Mouse (Mus musculus): ENCODE results near the gene Stk17b.
"Not testable (repeated sequence)": the region's sequence is repeated elsewhere in the genome, so short reads cannot be mapped to it uniquely, and the experiment has no call there.

The Stk17b gene

DNA sequence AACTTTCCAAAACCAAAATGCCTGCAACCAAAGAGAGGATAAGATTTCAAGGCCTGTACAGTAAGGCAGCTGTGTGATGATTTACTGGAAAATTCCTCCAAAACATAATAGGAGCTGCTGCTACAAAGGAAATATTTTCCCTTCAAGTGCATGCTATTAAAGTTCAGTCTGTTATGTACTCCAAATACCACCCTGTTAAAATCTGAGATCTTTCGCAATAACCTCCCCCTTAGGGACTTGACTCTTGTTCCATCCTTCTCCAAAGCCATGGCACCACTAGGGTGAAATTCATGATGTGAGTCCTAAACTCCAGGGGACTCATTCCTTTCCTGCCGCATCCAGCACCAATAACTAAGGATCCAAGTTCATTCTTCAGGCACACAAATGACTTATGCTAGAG is 58.1 kb downstream of the Stk17b start:
- DNase-seq (ENCODE audit: low spot score): no peak

- DNase-seq (ENCODE audit: low spot score): no peak
Measured at GRCm38 (mm10) chr1:53721353-53721752, 63.7 kb downstream of the Stk17b start.

GRCm38 (mm10) chr1:53720601-53721351 is 64.2 kb downstream of the Stk17b start:
- DNase-seq (ENCODE audit: low spot score): no peak

DNA sequence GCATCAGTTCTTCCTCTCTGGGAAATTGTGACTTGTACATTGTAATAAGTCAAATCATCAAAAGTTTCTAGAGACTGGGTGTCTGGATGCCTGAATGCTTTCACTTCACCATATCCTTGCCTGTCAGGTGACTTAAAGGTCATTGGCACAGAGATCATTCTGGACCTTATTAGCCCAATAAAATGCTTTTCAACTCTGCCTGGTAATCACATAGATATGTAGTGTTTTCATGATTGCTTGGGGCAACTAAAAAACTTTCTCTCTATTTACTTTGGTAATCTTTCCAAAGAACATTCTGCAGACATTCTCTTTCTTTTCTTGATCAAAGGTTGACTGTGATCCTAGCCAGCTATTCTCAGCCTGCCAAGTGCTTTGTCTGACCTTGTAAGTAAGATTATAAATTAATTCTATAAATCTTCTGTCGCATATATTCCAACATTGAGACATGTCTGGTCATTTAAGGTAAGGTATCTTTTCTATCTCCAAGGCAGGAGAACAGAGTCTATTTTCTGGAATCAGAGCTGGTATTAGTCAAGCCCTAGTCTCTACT is 69.0 kb downstream of the Stk17b start:
- no peak for DNase-seq (ENCODE audit: low spot score)

GRCm38 (mm10) chr1:53715446-53715845 is 69.6 kb downstream of the Stk17b start:
- DNase-seq (ENCODE audit: low spot score): peak; percentile 57

DNA sequence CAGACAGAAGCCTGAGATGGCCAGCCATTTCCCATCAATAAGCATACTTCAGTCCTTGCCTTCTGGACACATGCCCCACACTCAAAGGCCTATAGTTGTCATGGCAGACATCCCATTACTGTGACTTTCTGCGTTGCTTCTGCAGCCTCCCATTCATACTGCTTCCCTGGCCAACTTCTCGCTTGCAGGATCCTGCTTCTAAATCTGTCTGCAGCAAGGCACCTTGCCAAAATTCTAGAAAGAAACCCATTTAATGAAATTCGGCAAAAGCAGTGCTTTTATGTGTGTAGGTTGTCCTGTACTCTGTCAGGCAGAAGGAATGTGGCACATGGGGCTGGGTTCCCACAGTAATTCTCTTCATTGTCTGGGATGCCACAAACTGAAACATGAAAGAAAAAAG is 71.6 kb downstream of the Stk17b start:
- DNase-seq (ENCODE audit: low spot score): peak; percentile 36

DNA sequence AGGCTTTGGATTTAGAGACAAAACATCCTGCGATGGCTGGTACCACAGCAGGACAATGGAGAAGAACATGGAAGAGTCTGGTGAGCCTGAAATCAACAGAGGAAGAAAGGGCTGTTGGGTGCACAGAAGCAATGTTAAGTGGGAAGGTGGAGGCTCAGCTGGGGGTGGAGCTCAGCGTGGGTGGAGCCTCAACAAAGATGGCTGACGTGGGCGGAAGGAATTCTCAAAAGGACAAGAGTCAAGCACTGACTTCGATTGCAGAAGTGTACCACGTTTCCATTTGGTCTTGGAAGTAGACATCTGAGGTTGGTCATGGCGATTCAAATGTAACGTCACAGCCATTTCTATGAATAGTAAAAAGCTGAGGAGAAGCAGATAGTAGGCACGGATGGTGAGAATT is 74.0 kb downstream of the Stk17b start:
- no peak for DNase-seq (ENCODE audit: low spot score)

DNA sequence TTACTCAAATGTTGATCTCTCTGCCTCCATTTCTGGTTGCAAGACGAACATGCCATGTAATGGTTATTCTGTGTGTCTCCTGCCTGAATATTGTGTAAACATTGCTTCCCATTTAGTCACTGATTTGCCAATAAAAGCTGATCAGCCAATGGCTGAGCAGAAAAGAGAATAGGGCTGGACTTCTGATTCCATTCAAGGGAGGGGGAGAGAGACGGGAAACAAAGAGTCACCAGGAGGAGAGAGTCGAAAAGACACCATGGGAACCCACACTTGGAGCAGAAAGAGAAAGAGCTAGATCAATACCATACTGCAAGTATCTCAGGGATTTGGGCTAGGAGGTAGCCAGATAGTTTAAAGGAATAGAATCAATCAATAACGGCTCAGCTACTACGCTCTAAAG is 75.4 kb downstream of the Stk17b start:
- not testable (repeated sequence) for DNase-seq (ENCODE audit: low spot score)

- peak; percentile 18 for DNase-seq (ENCODE audit: low spot score)
Measured at GRCm38 (mm10) chr1:53706431-53707361, 78.3 kb downstream of the Stk17b start, which contains the start of gene Dnah7a. Gene Dnah7a (minus strand): TSS chr1:53706784.
